Mouse (Mus musculus) urinary bladder, postnatal 10 days (tissue): ENCODE data around the gene Amh.
"Not testable (repeated sequence)": the region's sequence is repeated elsewhere in the genome, so short reads cannot be mapped to it uniquely, and the experiment has no call there.

Source experiments
- DNase-seq: peaks from one replicate; pipeline ENCODE4 v3.0.0; 2022; ENCODE audit warnings: low spot score

Gene Amh

GRCm38 (mm10) chr10:80827870-80828420 lies 22.9 kb downstream of the Amh start:
- no peak for DNase-seq

- DNase-seq = not testable (repeated sequence)
These were observed 23.5 kb downstream of the Amh start for GRCm38 (mm10) chr10:80828587-80828986.

DNA sequence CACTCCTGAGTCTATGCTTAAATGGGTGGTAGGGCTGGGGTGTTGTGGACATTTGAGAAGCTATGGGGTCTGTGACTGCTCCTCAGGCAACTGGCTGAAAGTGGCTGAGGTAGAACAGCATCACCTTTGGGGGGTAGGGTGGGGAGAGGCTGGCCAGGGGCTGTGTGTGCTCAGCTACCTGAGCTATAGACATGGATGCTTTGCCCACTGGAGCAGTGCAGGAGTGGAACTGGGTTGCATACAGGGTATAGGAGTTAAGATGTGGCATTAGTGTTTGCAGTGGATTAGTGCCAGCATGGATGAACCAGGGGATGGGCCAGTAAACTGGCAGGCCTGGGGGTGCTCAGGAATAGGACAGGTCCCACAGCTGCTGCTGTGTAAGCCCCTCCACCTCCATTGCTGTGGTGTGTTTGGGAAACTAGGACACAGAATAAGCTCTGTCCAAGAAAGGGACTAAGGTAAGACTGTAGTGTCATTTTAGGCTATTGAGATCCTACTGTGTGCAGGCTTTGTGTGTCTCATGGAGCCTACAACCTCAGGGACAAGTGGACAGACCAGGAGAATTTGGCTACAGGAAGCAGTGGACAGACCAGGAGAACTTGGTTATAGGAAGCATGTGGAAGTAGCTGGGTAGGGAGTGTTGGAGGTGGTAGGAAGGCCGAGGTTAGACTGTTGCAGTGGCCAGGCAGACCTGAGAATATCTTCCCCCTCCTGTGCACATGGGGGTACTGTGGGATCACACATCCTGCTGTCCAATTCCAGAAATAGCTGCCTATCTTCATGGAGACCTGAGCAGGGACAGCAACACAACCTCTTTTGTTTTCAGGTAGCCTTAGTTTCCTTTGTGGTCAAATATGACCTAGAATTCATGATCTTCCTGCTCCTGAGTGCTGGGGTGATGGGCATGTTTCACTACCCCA lies 24.6 kb downstream of the Amh start:
- no peak for DNase-seq

DNA sequence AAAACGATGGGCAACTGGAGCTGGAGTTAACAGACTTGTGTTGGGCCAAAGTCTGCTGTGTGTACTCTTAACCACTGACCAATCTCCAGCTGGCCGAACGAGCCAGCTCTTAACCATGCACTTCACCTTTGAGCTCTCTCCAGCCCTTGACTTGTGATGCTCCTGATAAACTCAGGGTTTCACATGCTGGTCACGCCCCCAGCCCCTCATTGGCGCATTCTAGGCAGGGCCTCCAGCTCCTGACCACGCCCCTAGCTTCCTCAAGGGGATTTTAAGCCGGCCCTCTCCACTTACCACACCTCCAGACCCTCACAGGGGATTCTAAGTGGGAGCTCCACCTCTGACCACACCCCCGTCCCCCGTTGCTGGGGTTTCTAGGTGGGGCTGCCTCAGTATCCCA lies 26.1 kb downstream of the Amh start:
- DNase-seq = no peak

DNA sequence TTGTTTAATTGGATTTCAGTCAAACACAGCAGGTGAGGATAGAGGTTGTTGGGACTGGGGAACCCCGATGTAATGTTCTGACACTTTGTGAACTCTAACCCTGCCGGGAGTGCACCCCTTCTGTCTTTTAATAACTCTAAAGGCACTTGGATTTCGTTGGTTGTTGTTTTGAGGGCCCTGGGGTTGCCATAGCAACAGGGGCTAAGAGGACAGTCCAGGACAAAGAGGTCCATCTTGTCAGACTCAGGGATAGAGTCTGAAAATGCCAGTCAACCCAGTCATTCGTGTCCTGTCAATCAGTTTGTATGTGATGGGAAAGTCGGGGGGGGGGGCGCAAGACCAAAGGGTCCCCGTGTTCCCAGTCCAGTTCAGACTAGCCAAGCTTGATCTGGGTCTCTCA lies 27.8 kb downstream of the Amh start:
- DNase-seq = no peak

DNA sequence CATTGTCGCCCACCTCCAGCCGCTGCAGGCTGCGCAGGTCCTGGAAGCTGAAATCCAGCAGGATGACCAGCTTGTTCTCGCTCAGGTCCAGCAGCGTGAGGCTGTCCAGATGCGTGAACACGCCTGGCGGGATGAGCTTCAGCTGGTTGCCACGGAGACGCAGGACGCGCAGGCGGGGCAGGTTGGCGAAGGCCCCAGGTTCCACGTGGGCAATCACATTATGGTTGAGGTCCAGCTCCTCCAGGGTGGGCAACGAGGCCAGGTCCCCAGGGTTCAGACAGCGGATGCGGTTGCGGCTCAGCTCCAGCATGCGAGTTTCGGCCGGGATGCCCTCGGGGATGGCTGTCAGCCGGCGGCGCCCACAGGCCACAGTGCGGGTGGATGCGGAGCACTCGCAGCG lies 30.6 kb downstream of the Amh start:
- no peak for DNase-seq

DNA sequence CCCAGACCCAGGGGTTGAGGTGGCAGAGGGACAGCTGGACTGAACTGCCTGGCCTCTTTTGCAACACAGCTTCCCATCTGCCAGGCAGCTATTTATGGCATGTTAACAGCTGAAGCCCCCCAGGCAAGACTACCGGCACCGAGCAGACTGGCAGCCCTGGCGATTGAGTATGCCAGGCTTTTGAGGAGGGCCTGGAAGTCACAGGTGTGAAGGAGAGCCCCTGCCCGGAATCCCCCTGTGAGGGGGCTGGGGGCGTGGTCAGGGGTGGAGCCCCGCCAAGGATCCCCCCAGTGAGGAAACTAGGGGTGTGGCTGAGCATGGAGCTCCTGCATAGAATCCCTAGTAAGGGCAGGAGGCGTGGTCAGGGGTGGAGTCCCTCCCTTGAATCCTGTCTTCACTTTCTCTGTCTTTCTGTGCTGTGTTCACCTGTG lies 31.9 kb downstream of the Amh start:
- no peak for DNase-seq

GRCm38 (mm10) chr10:80837827-80838226 lies 32.8 kb downstream of the Amh start:
- DNase-seq = no peak

DNA sequence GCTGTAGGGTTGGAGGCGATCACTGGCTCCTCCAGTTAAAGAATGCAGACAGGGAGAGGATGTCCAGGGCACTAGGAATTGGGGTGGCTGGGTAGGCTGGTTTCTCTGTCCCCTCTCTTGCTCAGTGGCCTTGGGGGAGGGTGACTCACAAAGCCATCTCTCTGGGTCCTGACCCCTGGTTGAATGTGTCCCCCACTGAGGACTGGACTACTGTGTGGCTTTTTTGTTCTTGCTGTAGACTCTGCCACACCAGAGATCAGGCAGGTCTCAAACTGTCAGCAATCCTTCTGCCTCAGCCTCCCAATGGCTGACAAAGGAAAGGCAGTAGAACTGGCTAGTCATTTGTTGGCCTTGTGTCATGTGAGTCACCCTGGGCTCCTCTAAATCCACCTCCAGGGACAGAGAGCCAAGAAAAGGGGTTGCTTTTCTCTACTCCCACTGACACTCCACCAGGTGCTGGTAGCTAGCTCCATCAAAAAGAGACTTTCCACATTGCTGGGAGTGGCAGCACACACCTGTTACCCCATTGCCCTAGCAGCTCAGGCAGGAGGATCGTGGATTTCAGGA lies 33.4 kb downstream of the Amh start:
- DNase-seq = no peak

- no peak for DNase-seq
These were observed 34.8 kb downstream of the Amh start for GRCm38 (mm10) chr10:80839848-80840247.

DNA sequence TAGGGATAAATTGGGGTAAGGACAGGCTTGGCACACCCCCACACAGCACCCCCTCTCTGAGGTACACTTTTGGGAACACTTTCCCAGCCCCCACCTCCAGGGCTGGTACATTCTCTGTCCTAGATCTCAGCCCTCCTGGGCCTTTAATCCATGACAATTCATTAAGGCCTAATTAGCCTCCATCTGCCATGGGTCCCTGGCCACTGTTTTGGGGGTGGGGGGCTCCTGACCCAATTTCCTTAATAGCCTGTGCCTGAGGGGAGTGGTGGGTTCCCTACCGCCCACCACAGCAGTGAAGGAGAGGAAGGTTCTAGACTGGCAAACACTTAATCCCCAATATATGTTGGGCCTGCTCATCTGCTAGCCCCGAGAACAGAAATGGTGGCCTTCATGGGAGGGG lies 36.6 kb downstream of the Amh start:
- no peak for DNase-seq

- no peak for DNase-seq
These were observed 37.3 kb downstream of the Amh start for GRCm38 (mm10) chr10:80842334-80842733.

GRCm38 (mm10) chr10:80843087-80843930 lies 38.3 kb downstream of the Amh start:
- DNase-seq = no peak

DNA sequence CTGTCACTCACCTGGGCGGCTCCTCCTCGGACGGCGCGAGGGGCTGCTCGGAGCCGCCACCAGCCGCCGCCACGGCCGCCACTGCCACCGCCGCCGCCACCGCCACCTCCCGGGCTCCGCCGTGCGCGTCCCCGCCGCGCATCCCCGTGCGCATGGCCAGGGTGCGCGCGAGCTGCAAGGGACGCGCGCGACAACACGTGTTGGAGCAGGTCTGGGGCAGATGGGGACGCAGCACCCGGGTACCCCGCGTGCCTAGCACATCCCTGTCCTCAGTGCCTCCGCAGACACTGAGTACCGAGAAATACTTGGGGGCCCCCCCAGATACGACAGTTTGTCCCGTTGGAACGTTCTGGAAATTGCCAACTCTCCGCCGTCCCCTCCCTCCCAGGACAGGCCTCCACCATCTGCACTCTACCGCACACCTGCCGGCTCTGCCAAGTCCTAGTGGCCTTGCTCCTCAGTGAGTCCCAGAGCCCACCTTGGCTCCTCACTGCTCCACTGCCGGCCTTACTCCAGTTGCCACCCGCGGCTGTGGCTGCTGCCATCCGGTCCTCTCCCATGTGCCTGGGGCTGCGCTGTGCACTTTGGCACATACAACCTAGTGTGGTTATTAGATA lies 39.0 kb downstream of the Amh start, which contains the start of gene Lingo3:
Gene Lingo3, minus strand, starts transcription at position 109 of the 617 bp plus-strand sequence.
- no peak for DNase-seq

DNA sequence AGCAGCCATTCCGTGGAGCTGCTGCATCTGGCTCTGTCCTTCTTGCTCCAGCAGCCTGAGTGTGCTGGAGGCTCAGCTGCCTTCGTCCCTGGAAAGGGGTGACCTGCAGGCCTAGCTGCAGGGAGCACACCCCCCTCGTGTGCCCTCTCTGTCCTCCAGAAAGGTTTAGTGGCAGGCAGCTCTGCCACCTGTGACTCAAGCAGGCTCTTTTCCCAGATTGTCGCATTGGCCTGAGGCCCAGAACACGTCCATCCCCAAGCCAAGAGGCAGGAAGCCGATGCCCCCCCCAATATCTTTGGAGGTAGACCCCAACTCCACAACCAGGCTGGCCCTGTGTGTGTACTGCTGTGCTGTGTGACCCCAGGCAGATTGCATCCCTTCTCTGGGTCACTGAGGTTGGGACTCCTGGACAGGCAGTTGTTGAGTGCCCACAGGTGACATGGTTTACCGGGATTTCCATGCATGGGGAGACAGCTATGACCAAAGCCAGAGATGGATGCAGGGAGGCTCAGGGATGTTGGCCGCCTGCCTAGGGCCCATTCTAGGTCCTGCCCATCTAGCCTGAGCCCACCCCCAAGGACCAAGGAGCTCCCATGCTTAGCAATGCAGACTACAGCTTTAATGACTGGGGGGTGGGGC lies 40.1 kb downstream of the Amh start:
- DNase-seq = no peak

DNA sequence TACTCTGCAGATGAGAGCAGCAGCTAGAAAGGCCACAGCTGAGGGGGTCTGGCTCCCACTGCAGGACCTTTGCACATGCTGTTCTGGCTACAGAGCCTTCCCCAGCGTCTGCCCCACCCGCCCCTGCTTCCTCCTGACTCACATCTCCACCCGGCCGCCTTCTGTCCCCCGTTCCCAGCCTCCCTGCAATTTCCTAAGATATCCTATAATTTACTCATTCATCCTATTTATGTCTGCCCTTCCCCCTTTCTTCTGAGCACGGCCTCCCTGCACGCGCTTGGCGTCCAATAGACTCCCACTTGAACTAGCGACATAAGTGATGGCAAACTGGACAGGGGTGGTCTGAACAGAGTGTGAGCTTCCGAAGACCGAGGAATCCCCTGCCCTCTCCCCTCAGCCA lies 40.7 kb downstream of the Amh start:
- DNase-seq = no peak

DNA sequence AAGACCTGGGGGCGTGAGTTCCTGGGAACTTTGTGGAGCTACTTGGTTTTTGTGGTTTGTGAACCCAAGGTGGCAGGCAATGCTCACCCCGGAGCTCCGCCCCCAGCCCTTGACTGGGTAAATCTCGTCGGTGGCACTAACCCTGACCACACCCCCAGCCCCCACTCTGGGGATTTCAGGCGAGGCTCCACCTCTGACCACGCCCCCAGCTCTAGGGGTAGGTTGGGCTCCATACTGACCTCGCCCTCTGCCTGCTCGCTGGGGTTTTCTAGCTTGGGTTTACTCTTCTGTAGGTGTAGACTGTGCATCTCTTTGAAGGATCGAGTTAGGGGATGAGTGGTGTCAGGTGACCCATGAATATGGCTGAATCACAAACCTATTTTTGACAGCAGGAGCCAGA lies 43.5 kb downstream of the Amh start:
- no peak for DNase-seq

GRCm38 (mm10) chr10:80854913-80855748 lies 50.1 kb downstream of the Amh start, which contains the start of the genes Lsm7 and Sppl2b:
Gene Lsm7 (minus strand): TSS chr10:80855209.
Gene Sppl2b (plus strand): TSS chr10:80855275.
- peak; percentile 93 for DNase-seq

GRCm38 (mm10) chr10:80855749-80856073 lies 50.7 kb downstream of the Amh start:
- no peak for DNase-seq

DNA sequence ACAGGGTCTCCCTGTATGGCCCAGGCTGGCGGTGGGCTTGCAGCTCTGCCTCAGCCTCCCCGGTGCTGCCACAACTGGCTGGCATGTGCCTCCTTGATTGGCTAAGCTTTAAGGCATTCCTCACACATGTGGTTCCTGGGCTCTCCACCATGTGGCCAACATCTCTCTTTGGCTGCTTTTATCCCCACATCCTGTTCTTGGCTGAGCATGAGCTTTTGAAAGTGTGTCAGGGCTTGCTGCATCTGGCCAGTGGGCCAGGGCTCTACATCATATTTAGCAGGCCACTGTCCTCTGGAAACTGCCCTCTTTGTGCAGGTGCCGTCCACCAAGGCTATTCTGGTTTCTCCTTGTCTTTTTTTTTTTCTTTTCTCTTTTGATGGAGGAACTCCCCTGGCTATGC lies 51.2 kb downstream of the Amh start:
- DNase-seq = no peak
